Mouse (Mus musculus): ENCODE measurements around the gene Epb41l4b.

DNA sequence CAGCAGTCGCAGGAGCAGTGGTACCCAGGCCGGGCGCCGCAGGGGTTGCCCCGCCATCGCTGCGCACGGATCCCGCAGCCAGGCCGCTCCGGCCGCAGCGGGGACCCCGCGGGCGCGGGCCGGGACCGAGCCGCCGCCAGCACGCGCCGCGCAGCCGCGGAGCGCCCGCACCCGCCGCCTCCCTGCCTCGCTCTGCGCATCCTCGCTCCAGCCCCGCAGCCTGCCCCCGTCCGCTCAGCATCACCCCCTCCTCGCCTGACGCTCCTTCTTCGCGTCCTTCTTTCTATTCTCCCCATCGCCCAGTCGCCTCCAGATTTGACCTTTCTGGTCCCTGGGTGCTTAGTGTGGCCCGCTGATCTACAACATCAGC is 153.0 kb downstream of the Epb41l4b start, which contains the start of gene Frrs1l:
- TF ChIP-seq CTCF (IDR thresholded peaks at IDR 0.05; ENCODE audit: borderline replicate concordance, extremely low read depth, insufficient read depth, insufficient read length), result no peak
- 0 out of 2 replicates have a peak, but pooled peaks have one; percentile 25 for TF ChIP-seq POLR2A (IDR thresholded peaks at IDR 0.05; ENCODE audit: borderline replicate concordance, extremely low read depth, insufficient read depth, insufficient read length, poor library complexity, severe bottlenecking)

All from brain, embryonic 14.5 days (tissue).